Mouse (Mus musculus) CH12.LX (cell line): ENCODE measurements around the gene Ttc17. TPM values are rescaled to one million over a fixed set of nuclear protein-coding genes. Genes with fewer than 3 reads are reported as not detected.

ENCODE experiments used
- DNase-seq: peaks from one replicate; pipeline ENCODE4 v3.0.0-alpha.2; 2013; ENCODE audit errors: extremely low read depth
- H3K27ac ChIP-seq: 2 replicates; pipeline ENCODE4 v1.5.1; 2012; ENCODE audit warnings: low read depth, mild to moderate bottlenecking, control low read depth, moderate library complexity; ENCODE audit not compliant: insufficient read depth
- H3K27me3 ChIP-seq: replicated peaks from 2 replicates; pipeline ENCODE3; 2012; ENCODE audit warnings: inconsistent platforms
- H3K36me3 ChIP-seq, 2 experiments: replicated peaks in 1 of 2; 2 replicates each; pipeline versions ENCODE3 to v1.6.1; 2012; ENCODE audit warnings: inconsistent platforms in 1 of 2, low read length in 1 of 2, mild to moderate bottlenecking in 1 of 2, mixed read lengths in 1 of 2, moderate library complexity in 1 of 2; ENCODE audit not compliant: control insufficient read depth in 1 of 2, insufficient read depth in 1 of 2
- H3K4me1 ChIP-seq, 2 experiments: 2 replicates each; pipeline ENCODE4 v1.6.1; 2012; ENCODE audit warnings: inconsistent platforms in 1 of 2, moderate library complexity in 1 of 2; ENCODE audit not compliant: insufficient read depth in 2 of 2, control insufficient read depth in 1 of 2
- H3K4me2 ChIP-seq: 2 replicates; pipeline ENCODE4 v1.6.1; 2012; ENCODE audit warnings: low read depth, mild to moderate bottlenecking, control low read depth; ENCODE audit not compliant: poor library complexity, insufficient read depth, severe bottlenecking
- H3K4me3 ChIP-seq, 3 experiments: fragments of 150-350 bp in 1 of 3; sonication (generic) in 1 of 3; replicated peaks in 1 of 3; 2 replicates each; pipeline versions ENCODE3 to v1.5.1; 2011 to 2012; ENCODE audit warnings: low read depth in 2 of 3, low read length in 2 of 3, mild to moderate bottlenecking in 2 of 3, moderate library complexity in 2 of 3, control low read depth in 1 of 3, improper control_type of control experiment in 1 of 3, inconsistent platforms in 1 of 3, mixed read lengths in 1 of 3; ENCODE audit not compliant: poor library complexity in 1 of 3
- H3K79me2 ChIP-seq: replicated peaks from 2 replicates; pipeline ENCODE4 v1.6.1; 2012; ENCODE audit warnings: mild to moderate bottlenecking, moderate library complexity; ENCODE audit not compliant: control insufficient read depth, poor library complexity, insufficient read depth, severe bottlenecking; ENCODE audit errors: extremely low read depth
- H3K9ac ChIP-seq: 2 replicates; pipeline ENCODE4 v1.6.1; 2012; ENCODE audit warnings: low read depth, mild to moderate bottlenecking, control low read depth, moderate library complexity; ENCODE audit not compliant: insufficient read depth
- H3K9me3 ChIP-seq: replicated peaks from 2 replicates; pipeline ENCODE3; 2012; ENCODE audit warnings: low read length, inconsistent platforms, mixed read lengths
- CHD2 ChIP-seq: IDR thresholded peaks from 2 replicates; pipeline ENCODE4 v1.6.1; 2011; ENCODE audit warnings: low read length, improper control_type of control experiment
- CTCF ChIP-seq, 2 experiments: IDR thresholded peaks in 1 of 2; conservative IDR thresholded peaks in 1 of 2; 2 replicates each; pipeline ENCODE4 v1.5.1; 2011 to 2012; ENCODE audit warnings: low read depth in 2 of 2, low read length in 2 of 2, improper control_type of control experiment in 1 of 2, inconsistent platforms in 1 of 2, mild to moderate bottlenecking in 1 of 2, moderate library complexity in 1 of 2
- E2F4 ChIP-seq: IDR thresholded peaks from 2 replicates; pipeline ENCODE4 v1.6.1; 2011; ENCODE audit warnings: low read depth, low read length, improper control_type of control experiment; ENCODE audit not compliant: insufficient replicate concordance
- ELF1 ChIP-seq: IDR thresholded peaks from 2 replicates; pipeline ENCODE4 v1.6.1; 2014; ENCODE audit warnings: low read depth, mild to moderate bottlenecking, inconsistent platforms, low read length, improper control_type of control experiment
- EP300 ChIP-seq: IDR thresholded peaks from 2 replicates; pipeline ENCODE4 v1.6.1; 2011; ENCODE audit warnings: low read length, improper control_type of control experiment
- HCFC1 ChIP-seq: IDR thresholded peaks from 2 replicates; pipeline ENCODE4 v1.6.1; 2012; ENCODE audit warnings: low read depth, mild to moderate bottlenecking, inconsistent platforms, low read length, improper control_type of control experiment
- JUND ChIP-seq: conservative IDR thresholded peaks from 2 replicates; pipeline ENCODE4 v1.6.1; 2011; ENCODE audit warnings: low read depth, low read length, improper control_type of control experiment
- MAX ChIP-seq: IDR thresholded peaks from 2 replicates; pipeline ENCODE4 v1.6.1; 2011; ENCODE audit warnings: low read length, improper control_type of control experiment
- MYC ChIP-seq: IDR thresholded peaks from 2 replicates; pipeline ENCODE4 v1.6.1; 2011; ENCODE audit warnings: low read depth, mild to moderate bottlenecking, improper control_type of control experiment, low read length
- NELFE ChIP-seq: IDR thresholded peaks from 2 replicates; pipeline ENCODE4 v1.6.1; 2011; ENCODE audit warnings: low read depth, low read length, improper control_type of control experiment
- POLR2AphosphoS2 ChIP-seq: IDR thresholded peaks from 2 replicates; pipeline ENCODE4 v1.6.1; 2011; ENCODE audit warnings: low read depth, low read length, improper control_type of control experiment
- RAD21 ChIP-seq: IDR thresholded peaks from 2 replicates; pipeline ENCODE4 v1.6.1; 2011; ENCODE audit warnings: low read depth, mild to moderate bottlenecking, low read length, improper control_type of control experiment, moderate library complexity
- TBP ChIP-seq: conservative IDR thresholded peaks from 2 replicates; pipeline ENCODE4 v1.6.1; 2011; ENCODE audit warnings: low read depth, low read length, improper control_type of control experiment
- USF1 ChIP-seq: IDR thresholded peaks from 2 replicates; pipeline ENCODE4 v1.6.1; 2014; ENCODE audit warnings: low read depth, mild to moderate bottlenecking, inconsistent platforms, low read length, improper control_type of control experiment
- USF2 ChIP-seq: conservative IDR thresholded peaks from 2 replicates; pipeline ENCODE4 v1.6.1; 2011; ENCODE audit warnings: low read depth, low read length, improper control_type of control experiment
- ZMIZ1 ChIP-seq: IDR thresholded peaks from 2 replicates; pipeline ENCODE4 v1.6.1; 2012; ENCODE audit warnings: low read depth, mild to moderate bottlenecking, inconsistent platforms, low read length, improper control_type of control experiment
- ZNF384 ChIP-seq: IDR thresholded peaks from 2 replicates; pipeline ENCODE4 v1.6.1; 2012; ENCODE audit warnings: low read depth, low read length, improper control_type of control experiment, inconsistent platforms
- dilution Hi-C: fragments of 300-500 bp; cut with MboI; formaldehyde crosslinking; loops from 2 replicates; pipeline ENCODE4 v1.14.3; 2020; ENCODE audit warnings: low sequenced_read_pairs; ENCODE audit not compliant: extremely low pct_unique_long_range_greater_than_20kb, extremely low pct_ligation_motif_present
- in situ Hi-C: fragments of 300-500 bp; cut with MboI; formaldehyde crosslinking; loops from 3 replicates; pipeline ENCODE4 v1.14.3; 2019; ENCODE audit warnings: low sequenced_read_pairs, low pct_ligation_motif_present, low pct_unique_long_range_greater_than_20kb, mixed read lengths
- polyA plus RNA-seq: library from polyadenylated mRNA; unstranded; fragments of >175 nt; gene quantifications from 2 replicates; pipeline ENCODE4 v1.2.1, GENCODE M21; 2012; ENCODE audit warnings: low read depth; ENCODE audit not compliant: insufficient read length
- total RNA-seq, 2 experiments: library from RNA; depleted of rRNA; stranded (reverse); fragments of 300-350 nt in 1 of 2; fragments of >200 nt in 1 of 2; gene quantifications; 2 replicates each; pipeline ENCODE4 v1.2.3; 2012 to 2014

Gene Ttc17
- total and polyA plus RNA-seq, 3 experiments = 13.2 to 17.9 (median 13.8) TPM

GRCm38 (mm10) chr2:94264631-94265098 is 141.8 kb downstream of the Ttc17 start:
- peak overlapping the region; percentile 100 for H3K4me2 ChIP-seq
- no peaks in the 10 kb centered on the region for H3K36me3 ChIP-seq
- H3K9ac ChIP-seq = peak overlapping the region; percentile 23; the same call in 1 of the 2 replicates
- peak overlapping the region in 1 of 3 experiments; percentile 18 for H3K4me3 ChIP-seq
- no peak for TF ChIP-seq USF1
- no peak for TF ChIP-seq ZMIZ1
- TF ChIP-seq E2F4 = no peak
- H3K27ac ChIP-seq = no peak overlapping the region
- DNase-seq = no peak
- no peaks in the 10 kb centered on the region for H3K79me2 ChIP-seq
- no peaks in the 10 kb centered on the region for H3K9me3 ChIP-seq
- peaks cover 11 to 43% of the 10 kb centered on the region in 2 experiments for H3K4me1 ChIP-seq
- in situ Hi-C loops = no loop called here
- peaks cover 52% of the 10 kb centered on the region for H3K27me3 ChIP-seq
- dilution Hi-C loops = no loop called here

DNA sequence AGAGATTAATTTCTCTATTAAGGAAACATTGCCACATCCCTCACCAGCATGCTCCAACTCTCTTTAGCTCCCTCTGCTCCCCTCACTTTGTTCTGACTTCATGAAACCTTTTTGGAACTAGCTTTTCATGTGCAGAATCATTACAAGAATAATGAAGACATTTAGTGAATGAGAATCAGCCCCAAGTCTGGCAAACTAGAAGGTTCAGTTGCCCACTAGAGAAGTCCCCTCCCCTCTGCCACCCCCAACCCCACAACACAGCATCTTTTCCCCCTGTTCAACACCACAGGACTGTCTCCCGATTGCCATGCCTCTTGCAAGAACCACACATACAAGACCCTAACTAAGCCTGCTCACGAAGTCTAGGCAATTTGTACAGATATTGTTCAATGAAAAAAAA is 142.5 kb downstream of the Ttc17 start:
- dilution Hi-C loops = no loop called here
- H3K4me1 ChIP-seq = peaks cover 11 to 43% of the 10 kb centered on the region in 2 experiments
- no peak overlapping the region for H3K9ac ChIP-seq
- peak overlapping the region; percentile 100 for H3K4me2 ChIP-seq
- no peaks in the 10 kb centered on the region for H3K9me3 ChIP-seq
- no peak for TF ChIP-seq JUND
- TF ChIP-seq CHD2 = no peak
- no peak for TF ChIP-seq USF2
- TF ChIP-seq NELFE = no peak
- TF ChIP-seq ELF1 = no peak
- no peak for TF ChIP-seq MYC
- no peak for TF ChIP-seq MAX
- no peak for TF ChIP-seq ZMIZ1
- TF ChIP-seq TBP = no peak
- in situ Hi-C loops = no loop called here
- no peaks in the 10 kb centered on the region for H3K36me3 ChIP-seq
- no peak for DNase-seq
- no peak overlapping the region for H3K4me3 ChIP-seq
- no peaks in the 10 kb centered on the region for H3K79me2 ChIP-seq
- H3K27ac ChIP-seq = no peak overlapping the region
- H3K27me3 ChIP-seq = peaks cover 54% of the 10 kb centered on the region

DNA sequence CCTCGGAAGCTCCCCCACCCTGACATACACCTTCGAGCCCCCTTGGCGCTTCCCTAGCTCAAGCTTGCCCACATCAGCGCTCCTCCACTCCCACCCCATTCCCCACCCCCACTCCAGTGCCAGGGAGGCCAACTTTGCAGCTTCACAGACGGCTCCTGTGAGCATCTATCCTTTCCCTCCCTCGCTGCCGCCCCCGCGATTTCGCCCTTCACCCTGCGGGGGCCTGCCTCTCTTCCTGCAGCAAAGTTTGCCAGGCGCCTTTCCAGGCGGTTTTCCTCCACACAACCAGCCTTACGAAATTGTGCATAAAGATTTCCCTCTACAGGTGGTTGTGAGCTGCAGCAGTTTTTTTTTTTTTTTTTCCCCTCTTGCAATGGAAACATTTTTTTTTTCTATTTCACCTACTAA is 143.0 kb downstream of the Ttc17 start:
- Histone ChIP-seq H3K9ac (no peak overlapping the region), H3K27ac (no peak overlapping the region), H3K27me3 (peaks cover 54% of the 10 kb centered on the region), H3K4me2 (peak overlapping the region; percentile 100), H3K36me3 (no peaks in the 10 kb centered on the region), H3K79me2 (no peaks in the 10 kb centered on the region), H3K4me3 (no peak overlapping the region), H3K9me3 (no peaks in the 10 kb centered on the region), H3K4me1 (peaks cover 11 to 41% of the 10 kb centered on the region in 2 experiments)
- TF ChIP-seq RAD21 = peak; percentile 19
- TF ChIP-seq EP300 = 0 out of 2 replicates have a peak, but pooled peaks have one; percentile 38
- TF ChIP-seq ELF1 = no peak
- no peak for TF ChIP-seq HCFC1
- TF ChIP-seq ZNF384 = peak; percentile 97
- TF ChIP-seq CTCF (conservative IDR thresholded peaks at IDR 0.05 in 1 of 2, IDR thresholded peaks at IDR 0.05 in 1 of 2; ENCODE audit: low read depth in 2 of 2, low read length in 2 of 2) = peak in 1 of 2 experiments; percentile 35; a peak in 1 of 4 replicates
- no peak for TF ChIP-seq POLR2AphosphoS2
- in situ Hi-C loops (no loop called here), dilution Hi-C loops (no loop called here)
- no peak for DNase-seq
